Mouse (Mus musculus) cerebellum, adult 2 months (tissue): ENCODE results near the gene Nmnat2. TPM values are rescaled to one million over a fixed set of nuclear protein-coding genes. Genes with fewer than 3 reads are reported as not detected.

Experiments used
- DNase-seq, 2 experiments: peaks; one replicate each; pipeline ENCODE4 v3.0.0; 2021
- H3K27ac ChIP-seq: fragments of 200-500 bp; 2 replicates; pipeline ENCODE4 v1.5.1; 2012; ENCODE audit warnings: low read length, control low read depth, inconsistent platforms; ENCODE audit not compliant: insufficient read depth
- H3K27me3 ChIP-seq: fragments of 200-500 bp; 2 replicates; pipeline ENCODE4 v1.6.1; 2012; ENCODE audit warnings: inconsistent platforms, mild to moderate bottlenecking, low read length, moderate library complexity; ENCODE audit not compliant: control insufficient read depth, insufficient read depth
- H3K4me1 ChIP-seq: fragments of 200-500 bp; 2 replicates; pipeline ENCODE4 v1.6.1; 2011; ENCODE audit warnings: low read length; ENCODE audit not compliant: control insufficient read depth, insufficient read depth
- H3K4me3 ChIP-seq: fragments of 200-500 bp; replicated peaks from 2 replicates; pipeline ENCODE3; 2011; ENCODE audit warnings: mild to moderate bottlenecking, low read depth, low read length, control low read depth; ENCODE audit not compliant: insufficient read depth
- CTCF ChIP-seq: fragments of 200-500 bp; IDR thresholded peaks from 2 replicates; pipeline ENCODE4 v1.5.1; 2011; ENCODE audit warnings: low read depth, mild to moderate bottlenecking, control low read depth, low read length, moderate library complexity, borderline replicate concordance; ENCODE audit not compliant: insufficient read depth
- POLR2A ChIP-seq: fragments of 200-500 bp; IDR thresholded peaks from 2 replicates; pipeline ENCODE4 v1.6.1; 2011; ENCODE audit warnings: low read length, control low read depth, borderline replicate concordance; ENCODE audit not compliant: insufficient read depth
- WGBS: fragments of 180-500 bp; shearing (Covaris S2); methylation state at CpG from one replicate; pipeline ENCODE4 v1.1.7; 2018; 5-methylcytosine and 5-hydroxymethylcytosine counted together
- polyA plus RNA-seq: library from polyadenylated mRNA; depleted of rRNA; stranded (reverse); fragments of >200 nt; gene quantifications from 2 replicates; pipeline ENCODE4 v1.2.3, GENCODE M21; 2012

The Nmnat2 gene
- polyA plus RNA-seq, 1 experiment = 120 TPM

- H3K27me3 ChIP-seq = no peaks in the 10 kb centered on the region
- no peak for TF ChIP-seq CTCF
- TF ChIP-seq POLR2A = no peak
- no peak for DNase-seq
- H3K4me1 ChIP-seq = peaks cover 42% of the 10 kb centered on the region
- H3K27ac ChIP-seq = no peak overlapping the region
- 96% methylated on average over 2 of the region's 2 CpGs for WGBS
- no peak overlapping the region for H3K4me3 ChIP-seq
These were observed 49.7 kb downstream of the Nmnat2 start for GRCm38 (mm10) chr1:153004472-153004871.

- Histone ChIP-seq H3K27me3 (no peaks in the 10 kb centered on the region), H3K4me1 (peaks cover 41% of the 10 kb centered on the region), H3K4me3 (no peak overlapping the region), H3K27ac (peak overlapping the region; percentile 72; the same call in 1 of the 2 replicates)
- TF ChIP-seq POLR2A (no peak), CTCF (no peak)
- WGBS = 28% methylated on average over 5 of the region's 5 CpGs
- DNase-seq = no peak
These were observed 51.3 kb downstream of the Nmnat2 start for GRCm38 (mm10) chr1:153006054-153006453.

- WGBS = 49% methylated on average over 4 of the region's 4 CpGs
- peaks cover 42% of the 10 kb centered on the region for H3K4me1 ChIP-seq
- H3K4me3 ChIP-seq = no peak overlapping the region
- H3K27ac ChIP-seq = peak overlapping the region; percentile 22
- TF ChIP-seq POLR2A = no peak
- TF ChIP-seq CTCF = no peak
- no peaks in the 10 kb centered on the region for H3K27me3 ChIP-seq
- peak in 1 of 2 experiments; percentile 52 for DNase-seq
These were observed 52.0 kb downstream of the Nmnat2 start for GRCm38 (mm10) chr1:153006761-153007160.

GRCm38 (mm10) chr1:153007292-153007691 lies 52.5 kb downstream of the Nmnat2 start:
- DNase-seq = no peak
- WGBS = 92% methylated on average over 5 of the region's 5 CpGs
- Histone ChIP-seq H3K27ac (peak overlapping the region; percentile 61), H3K27me3 (no peaks in the 10 kb centered on the region), H3K4me3 (no peak overlapping the region), H3K4me1 (peaks cover 45% of the 10 kb centered on the region)
- TF ChIP-seq POLR2A (no peak), CTCF (no peak)

DNA sequence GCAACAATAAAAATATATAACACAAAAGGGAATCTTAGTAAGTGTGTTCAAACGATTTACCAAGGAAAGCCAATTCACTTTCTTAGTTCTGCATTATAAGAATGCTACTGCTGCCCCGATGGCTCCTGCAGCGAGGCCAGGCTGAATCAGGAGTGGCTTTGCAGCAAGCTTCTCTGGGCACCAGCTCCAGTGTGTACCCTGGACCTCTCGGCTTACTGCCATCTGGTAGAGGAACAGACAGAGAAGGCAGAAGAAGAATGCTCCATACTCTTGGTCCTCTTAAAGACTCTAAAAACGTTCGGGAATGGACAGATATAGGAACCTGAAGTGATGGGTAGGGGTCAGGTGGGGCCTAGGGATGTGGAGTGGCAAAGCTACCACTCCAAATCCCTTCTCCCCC lies 53.0 kb downstream of the Nmnat2 start:
- Histone ChIP-seq H3K4me1 (peaks cover 44% of the 10 kb centered on the region), H3K27me3 (no peaks in the 10 kb centered on the region), H3K27ac (peak overlapping the region; percentile 61; the same call in 1 of the 2 replicates), H3K4me3 (no peak overlapping the region)
- TF ChIP-seq POLR2A = no peak
- peak in 1 of 2 experiments; percentile 65 for DNase-seq
- WGBS = 39% methylated on average over 6 of the region's 6 CpGs

DNA sequence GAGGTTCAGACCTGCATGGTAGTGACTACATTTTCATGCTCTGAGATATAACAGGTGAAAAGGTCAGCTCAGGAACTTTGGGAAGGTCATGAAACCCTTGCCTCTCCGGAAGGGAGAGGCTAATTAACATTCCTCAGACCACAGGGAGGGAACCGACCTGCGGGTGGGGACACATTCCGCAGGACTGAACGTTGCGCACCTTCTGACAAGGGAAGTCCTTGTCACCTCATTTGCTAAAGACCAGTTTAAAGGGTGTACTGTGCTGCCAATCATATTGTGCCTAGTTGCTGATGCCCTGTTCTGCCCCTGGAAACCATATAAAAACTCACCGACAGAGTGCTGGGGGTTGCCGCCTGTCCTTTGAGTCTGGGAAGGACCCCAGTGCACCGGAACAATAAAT lies 54.5 kb downstream of the Nmnat2 start:
- no peak overlapping the region for H3K27ac ChIP-seq
- no peaks in the 10 kb centered on the region for H3K27me3 ChIP-seq
- no peak for DNase-seq
- no peak for TF ChIP-seq POLR2A
- no peak for TF ChIP-seq CTCF
- H3K4me3 ChIP-seq = no peak overlapping the region
- whole genome bisulfite sequencing = 88% methylated on average over 9 of the region's 9 CpGs
- H3K4me1 ChIP-seq = peaks cover 56% of the 10 kb centered on the region

DNA sequence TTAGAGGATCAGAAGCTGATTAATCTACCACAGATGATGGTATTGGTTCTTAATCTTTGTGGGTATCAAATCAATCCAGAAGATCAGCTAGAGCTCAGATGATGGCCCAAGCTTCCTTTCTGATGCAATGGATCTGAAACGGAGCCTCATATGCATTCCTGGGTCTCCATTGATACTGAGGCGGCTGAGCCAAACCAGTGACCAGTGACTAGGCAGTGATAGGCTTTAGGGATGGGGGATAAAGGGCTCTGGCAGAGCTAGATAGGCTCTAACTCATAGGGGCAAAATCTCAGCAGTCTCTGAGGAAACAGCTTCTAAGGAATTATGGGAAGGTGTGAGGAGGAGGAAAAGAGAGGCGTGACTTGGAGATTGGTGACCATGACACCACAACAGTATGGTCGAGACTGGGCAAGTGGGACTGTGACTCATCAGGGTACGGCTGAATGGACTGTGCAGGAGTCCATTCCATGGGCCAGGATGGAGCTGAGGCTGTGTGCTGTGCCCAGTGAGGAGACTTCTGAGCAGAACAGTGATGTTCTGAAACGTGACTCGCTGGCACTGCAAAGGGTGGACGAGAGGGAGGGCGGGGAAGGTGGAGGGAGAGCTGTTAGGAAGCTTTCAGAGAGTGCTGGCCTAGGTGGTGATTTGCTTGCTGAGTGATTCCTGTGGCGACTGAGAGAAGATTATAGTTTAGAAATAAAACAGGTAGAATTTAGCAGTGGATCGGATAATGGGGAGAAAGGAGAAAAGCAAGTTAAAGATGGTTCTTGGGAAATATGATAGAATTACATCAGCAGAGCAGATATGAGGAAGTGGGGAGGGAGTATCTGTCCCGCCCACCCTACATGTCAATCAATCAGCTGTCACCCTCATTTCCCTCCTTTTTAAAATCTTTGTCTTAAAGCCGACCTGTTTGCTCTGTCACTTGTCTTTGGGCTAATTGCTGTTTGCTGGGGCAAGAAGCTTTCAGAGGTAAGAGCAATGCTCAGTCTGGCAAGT lies 55.9 kb downstream of the Nmnat2 start:
- no peak for TF ChIP-seq POLR2A
- TF ChIP-seq CTCF = no peak
- peaks cover 64% of the 10 kb centered on the region for H3K4me1 ChIP-seq
- H3K4me3 ChIP-seq = no peak overlapping the region
- H3K27me3 ChIP-seq = no peaks in the 10 kb centered on the region
- H3K27ac ChIP-seq = peak overlapping the region; percentile 70
- DNase-seq = peak; percentile 60 to 76
- WGBS = 50% methylated on average over 13 of the region's 13 CpGs

DNA sequence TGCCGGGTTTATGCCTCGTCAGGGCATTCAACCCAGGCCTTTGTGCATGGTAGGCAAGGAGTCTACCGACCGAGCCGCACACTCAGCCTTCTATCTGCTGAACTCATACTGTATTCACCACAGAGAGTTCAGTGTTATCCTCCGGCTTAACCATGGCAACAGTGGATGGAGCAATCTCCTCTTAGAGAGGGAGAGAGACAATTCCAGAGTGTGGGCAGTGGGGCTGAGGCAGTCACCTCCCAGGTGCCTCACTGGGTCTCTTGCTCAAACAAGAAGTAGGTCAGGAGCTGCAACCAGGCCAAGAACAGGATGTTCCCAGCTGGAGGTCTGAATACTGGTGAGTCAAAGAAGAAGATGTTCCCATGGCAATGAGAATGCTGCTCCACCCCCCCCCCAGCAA lies 56.8 kb downstream of the Nmnat2 start:
- H3K4me1 ChIP-seq = peaks cover 69% of the 10 kb centered on the region
- H3K27ac ChIP-seq = peak overlapping the region; percentile 70
- WGBS = 34% methylated on average over 6 of the region's 6 CpGs
- no peak overlapping the region for H3K4me3 ChIP-seq
- no peaks in the 10 kb centered on the region for H3K27me3 ChIP-seq
- TF ChIP-seq CTCF (no peak), POLR2A (no peak)
- peak; percentile 64 to 78 for DNase-seq
